Mouse (Mus musculus) erythroblast, embryonic 14.5 days (primary cell): Measurements from ENCODE around the gene Ppp6c.

ENCODE experiments used
- GATA1 ChIP-seq: IDR thresholded peaks from 2 replicates; pipeline ENCODE4 v1.6.1; 2012; ENCODE audit warnings: low read length, inconsistent platforms, mixed read lengths
- TAL1 ChIP-seq: IDR thresholded peaks from 3 replicates; pipeline ENCODE4 v1.6.1; 2012; ENCODE audit warnings: low read length, inconsistent platforms, mixed read lengths

DNA sequence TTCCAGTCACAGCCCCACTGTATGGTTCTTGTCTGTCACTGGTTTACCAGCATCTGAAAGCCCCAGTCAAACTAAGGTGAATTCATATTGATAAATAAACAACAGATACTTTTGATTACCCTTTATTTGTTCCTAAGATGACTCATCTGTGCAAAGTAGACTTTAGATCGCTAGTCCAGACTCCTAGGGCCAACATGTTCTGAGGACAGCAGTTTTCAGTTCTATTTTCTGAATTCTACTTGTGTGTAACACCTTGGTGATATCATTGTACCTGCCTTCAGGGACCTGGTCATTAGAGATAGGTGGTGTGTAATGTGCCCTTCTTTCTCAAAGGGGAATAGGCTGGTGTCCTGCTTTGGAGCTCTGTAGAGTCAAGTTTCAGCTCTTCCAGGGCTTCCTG, 65.3 kb downstream of the Ppp6c start:
- TF ChIP-seq TAL1: no peak
- no peak for TF ChIP-seq GATA1
